Mouse (Mus musculus) neutrophil, adult 5-6 weeks (primary cell): ENCODE data around the gene Jmjd8. TPM values are rescaled to one million over a fixed set of nuclear protein-coding genes. Genes with fewer than 3 reads are reported as not detected.
A peak's percentile ranks its signal among the peaks of the same experiment; 100 is the strongest.

Experiments
- ATAC-seq: fragments of 151-379, 151-347 bp; 2 replicates; pipeline ENCODE4 v1.8.0; 2017; ENCODE audit warnings: mild to moderate bottlenecking, moderate TSS enrichment; ENCODE audit not compliant: insufficient number of reproducible peaks, poor library complexity, low FRiP score, severe bottlenecking; ENCODE audit errors: extremely low read depth
- total RNA-seq: library from RNA; stranded (forward); fragments of 200-1000 nt; gene quantifications from 2 replicates; pipeline ENCODE4 v1.2.3, GENCODE M21; 2017

Jmjd8 gene
- total RNA-seq, 1 experiment from 2014 or later, result 10.9 TPM

DNA sequence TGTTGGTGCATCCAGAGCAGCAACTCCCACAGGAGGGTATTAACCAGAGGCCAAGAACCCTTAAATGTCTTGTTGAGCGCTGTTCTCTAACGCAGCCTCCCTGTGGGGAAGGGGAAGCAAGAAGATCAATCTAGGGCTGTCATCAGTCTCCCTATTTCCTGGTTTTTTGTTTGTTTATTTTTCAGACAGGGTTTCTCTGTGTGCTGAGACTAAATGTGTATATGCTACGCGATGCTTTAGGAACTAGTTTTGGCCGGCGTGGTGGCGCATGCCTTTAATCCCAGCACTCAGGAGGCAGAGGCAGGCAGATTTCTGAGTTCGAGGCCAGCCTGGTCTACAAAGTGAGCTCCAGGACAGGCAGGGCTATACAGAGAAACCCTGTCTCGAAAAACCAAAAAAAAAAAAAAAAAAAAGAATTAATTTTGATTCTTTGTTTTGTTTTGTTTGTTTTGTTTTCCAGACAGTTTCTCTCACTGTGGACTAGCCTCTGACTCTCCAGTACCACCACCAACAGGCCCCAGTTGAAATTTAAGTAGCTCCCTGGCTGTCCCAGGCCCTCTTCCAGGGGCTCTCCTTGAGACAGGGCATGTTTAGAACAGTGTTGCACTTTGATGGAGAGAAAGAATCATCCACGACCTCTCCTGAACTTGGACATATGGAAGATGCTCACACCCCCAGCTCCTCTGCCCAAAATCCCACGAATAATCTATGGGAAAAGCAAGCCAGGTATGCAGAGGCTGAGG, 44.9 kb downstream of the Jmjd8 start:
- no peak for ATAC-seq

DNA sequence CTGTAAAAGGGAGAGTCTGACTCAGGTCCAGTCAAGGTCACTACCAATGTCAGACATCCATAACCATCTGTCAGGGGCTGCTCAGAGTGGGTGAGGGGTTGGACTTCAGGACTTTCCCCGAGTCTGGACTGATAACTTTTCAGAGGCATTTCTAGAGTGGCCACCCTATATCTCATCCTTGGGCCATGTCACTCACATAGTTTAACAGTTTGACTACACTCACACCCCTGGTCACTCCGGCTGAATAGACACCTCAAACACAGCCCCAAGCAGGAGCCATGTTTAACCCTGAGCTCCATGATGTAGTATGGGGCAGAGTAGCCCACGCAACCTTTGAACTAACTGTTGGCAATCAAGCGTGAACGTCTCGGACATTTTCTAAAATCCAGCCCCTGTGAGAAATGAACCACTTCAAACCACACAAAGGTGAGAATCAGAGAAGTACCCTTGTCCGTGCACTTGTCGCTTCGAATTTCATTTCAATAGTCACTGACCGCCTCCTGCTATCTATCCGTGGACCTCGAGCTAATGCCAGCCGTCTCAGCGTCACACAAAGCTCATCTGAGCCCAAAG, 45.6 kb downstream of the Jmjd8 start:
- ATAC-seq, result no peak

DNA sequence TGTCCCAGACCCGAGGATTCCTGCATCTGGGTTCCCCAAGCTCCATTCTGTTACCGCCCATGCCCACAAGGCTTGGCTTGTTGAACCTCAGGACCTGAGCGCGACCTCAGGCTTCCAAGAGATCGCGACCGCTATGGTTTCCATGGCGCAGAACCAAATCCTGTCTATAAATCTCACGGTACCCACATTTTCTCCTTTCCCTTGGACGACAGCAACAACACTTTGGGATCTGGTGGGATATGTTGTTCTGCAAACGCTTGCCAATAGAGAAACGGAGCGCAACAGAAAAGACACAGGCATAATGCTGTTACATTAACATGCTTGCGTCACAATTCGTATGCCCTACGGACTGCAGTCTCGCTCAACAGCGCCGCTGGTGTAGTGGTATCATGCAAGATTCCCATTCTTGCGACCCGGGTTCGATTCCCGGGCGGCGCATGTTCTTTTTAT, 46.1 kb downstream of the Jmjd8 start, which contains the start of gene Mettl26:
Mettl26 (plus strand) TSS at position 354 of the 450 bp plus-strand sequence.
- peak; percentile 63 for ATAC-seq

DNA sequence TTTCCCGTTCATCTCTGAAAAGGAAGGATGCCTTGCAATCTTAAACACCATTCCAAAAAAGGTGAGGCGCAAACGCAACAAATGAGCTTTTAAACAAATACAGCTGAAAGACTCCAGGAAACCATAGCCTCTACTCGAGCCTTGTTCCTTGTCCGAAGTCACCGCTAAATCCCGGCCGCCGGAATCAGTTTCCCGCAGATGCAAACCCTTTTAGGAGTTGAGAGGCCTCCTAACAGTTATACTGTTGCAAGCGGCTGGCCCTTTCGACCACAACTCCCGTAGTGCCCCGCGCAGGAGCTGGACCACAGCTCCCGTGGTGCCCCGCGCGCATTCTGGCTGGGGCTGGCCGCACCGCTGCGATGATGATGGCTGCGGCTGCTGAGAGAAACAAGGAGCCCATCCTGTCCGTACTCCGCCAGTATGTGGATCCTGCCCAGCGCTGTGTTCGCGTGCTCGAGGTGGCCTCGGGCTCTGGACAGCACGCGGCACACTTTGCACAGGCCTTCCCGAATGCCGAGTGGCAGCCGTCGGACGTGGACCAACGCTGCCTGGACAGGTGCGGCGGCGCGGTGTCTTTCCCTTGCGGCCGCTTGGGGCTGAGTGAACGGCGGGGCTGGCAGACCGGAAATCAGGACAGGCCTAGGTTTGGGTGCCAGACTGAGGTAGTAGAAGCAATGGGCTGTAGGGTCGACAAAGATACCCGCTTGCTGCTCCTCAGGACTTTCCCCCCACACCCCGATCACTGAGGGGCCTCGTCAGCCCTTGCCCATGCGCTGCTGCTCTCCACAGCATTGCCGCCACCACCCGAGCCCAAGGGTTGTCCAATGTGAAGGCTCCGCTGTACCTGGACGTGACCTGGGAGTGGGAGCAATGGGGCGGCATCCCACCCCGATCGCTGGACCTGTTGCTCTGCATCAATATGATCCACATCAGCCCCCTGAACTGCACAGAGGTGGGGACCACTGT, 46.8 kb downstream of the Jmjd8 start:
- peak; percentile 54 for ATAC-seq

DNA sequence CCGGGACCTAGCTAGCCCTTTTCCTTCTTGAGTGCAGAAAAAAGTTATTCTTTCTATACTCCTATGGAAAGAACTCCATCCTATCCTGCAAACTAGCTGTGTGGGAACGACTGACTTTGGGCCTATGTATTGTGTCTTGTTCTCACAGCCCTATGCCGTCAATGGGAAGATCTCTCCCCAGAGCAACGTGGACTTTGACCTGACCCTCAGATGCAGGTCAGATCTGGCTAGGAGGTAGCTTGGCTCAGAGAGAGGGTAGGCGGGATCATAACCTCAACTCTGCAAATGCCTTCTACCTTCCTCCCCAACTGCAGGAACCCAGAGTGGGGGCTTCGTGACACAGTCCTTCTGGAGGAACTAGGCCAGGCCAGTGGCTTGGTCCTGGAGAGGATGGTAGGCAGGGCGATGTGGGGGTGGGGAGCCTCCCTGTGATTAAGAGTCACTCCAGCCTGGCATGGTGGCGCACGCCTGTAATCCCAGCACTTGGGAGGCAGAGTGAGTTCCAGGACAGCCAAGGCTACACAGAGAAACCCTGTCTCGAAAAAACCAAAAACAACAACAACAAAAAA, 47.8 kb downstream of the Jmjd8 start:
- no peak for ATAC-seq

DNA sequence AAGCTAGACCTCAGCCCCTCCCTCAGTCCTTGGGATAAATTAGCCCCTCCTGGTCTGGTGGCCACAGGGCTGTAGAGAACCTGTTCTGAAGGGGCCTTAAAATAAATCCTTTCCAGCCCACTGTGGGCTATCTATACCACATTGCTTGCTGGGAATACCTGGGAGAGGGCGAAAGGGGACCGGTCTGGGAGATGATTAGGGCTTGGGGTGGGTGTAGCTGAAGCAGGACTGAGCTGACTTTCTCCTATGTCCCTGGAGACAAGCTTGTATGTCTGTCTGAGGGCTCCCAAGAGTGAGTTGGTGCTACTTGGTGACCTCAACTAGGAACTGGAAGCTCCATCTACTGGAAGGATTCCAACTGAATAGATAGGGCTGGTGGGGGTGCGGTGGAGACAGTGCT, 48.4 kb downstream of the Jmjd8 start:
- no peak for ATAC-seq

DNA sequence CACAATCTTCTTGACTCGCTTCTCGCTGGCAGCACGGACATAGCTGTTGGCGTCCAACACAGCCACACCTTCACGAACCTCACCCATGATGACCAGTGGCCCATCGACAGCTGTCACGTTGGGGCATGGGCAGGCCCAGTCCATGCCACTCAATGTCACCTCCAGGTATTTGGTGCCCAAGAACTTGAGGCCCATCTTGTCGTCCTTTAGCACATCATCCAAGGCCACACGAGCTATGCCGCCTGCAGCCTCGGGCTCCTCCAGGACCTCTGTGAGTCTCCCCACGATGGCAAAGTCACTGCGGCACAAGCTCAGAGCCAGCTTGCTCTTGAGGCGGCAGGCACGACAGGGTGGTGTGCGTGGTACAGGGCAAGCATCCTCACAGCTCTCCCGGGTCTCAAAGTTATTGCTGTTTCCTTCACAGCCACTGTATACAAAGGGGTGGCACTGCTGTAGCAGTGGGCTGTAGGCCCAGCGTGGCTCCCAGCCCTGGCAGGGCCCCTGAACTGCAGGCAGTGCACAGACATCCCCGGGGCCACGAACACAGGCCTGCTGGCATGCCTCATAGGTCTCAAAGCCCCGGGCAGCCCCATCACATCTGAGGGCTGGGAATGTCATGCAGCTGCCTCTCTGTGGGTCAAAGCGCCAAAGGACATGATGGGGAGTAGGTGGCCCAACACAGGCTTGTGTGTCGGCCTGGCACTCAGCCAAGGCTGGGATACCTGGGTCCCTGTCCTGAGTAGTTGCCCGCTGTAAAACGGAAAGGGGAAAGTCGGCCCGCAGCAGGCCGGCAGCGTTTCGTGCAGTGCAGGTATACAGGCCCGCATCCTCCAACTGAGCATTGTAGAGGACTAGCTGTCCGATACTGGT, 49.3 kb downstream of the Jmjd8 start:
- ATAC-seq, result no peak

DNA sequence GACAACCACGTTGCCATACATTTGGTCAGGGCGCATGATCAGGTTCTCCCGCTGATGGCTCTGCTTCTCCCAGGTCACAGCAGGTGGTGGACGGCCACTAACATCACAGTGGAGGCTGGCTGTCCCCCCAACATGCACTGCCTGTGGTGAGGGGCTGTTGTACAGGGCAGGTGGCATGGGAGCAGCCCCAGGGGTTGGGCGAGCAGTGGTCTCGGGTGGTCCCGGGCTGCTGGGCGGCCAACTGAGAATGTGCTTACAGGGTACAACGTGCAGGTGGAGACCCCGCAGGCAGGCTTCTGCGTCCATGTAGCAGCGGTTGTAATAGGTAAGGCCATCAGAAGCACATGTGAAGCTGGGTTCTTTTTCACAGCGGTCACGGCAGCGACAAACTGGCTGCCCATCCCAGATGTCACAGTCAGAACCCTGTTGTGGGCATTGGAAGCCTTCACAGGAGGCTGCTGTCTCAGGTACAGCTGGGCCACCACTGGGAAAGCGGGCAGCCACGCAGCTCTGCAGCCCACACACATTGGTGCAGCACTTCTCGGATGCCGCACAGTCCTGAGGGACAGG, 50.0 kb downstream of the Jmjd8 start:
- ATAC-seq, result no peak

DNA sequence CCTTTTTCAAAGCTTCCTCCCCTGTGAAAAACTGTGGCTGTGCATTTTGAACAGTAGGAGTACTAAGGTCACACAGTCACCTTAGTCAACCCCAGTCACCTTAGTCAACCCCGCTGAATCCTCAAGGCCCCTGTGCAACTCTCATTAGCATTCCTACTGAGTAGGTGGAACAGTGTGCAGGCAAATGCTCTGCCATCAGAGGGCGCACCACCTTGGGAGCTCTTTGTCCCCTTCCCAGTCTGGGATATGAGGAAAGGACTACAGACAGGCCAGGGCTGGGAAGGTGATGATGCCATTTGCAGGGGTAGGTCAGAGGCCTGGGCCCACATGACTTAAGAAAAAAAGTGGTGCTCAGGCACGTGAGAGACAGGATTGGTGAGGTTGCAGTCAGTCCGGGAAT, 50.6 kb downstream of the Jmjd8 start:
- no peak for ATAC-seq

DNA sequence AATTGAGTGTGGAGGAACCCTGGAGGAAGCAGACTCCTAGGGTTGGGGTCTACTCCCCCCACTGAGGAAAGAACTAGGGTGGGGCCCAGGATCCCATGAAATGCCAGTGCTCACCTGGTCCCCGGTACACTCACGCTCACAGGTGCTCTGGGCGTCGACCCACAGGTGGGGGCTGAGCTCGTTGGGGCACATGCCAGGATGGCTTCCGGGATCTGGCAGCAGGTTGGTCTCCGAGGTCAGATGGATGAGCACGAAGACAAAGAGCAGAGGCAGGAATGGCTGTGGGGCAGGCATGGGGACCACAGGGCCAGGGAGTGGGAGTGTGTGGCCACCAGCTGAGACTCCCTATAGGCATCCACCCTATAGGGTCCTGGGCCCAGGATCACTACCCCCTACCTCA, 51.1 kb downstream of the Jmjd8 start:
- no peak for ATAC-seq

DNA sequence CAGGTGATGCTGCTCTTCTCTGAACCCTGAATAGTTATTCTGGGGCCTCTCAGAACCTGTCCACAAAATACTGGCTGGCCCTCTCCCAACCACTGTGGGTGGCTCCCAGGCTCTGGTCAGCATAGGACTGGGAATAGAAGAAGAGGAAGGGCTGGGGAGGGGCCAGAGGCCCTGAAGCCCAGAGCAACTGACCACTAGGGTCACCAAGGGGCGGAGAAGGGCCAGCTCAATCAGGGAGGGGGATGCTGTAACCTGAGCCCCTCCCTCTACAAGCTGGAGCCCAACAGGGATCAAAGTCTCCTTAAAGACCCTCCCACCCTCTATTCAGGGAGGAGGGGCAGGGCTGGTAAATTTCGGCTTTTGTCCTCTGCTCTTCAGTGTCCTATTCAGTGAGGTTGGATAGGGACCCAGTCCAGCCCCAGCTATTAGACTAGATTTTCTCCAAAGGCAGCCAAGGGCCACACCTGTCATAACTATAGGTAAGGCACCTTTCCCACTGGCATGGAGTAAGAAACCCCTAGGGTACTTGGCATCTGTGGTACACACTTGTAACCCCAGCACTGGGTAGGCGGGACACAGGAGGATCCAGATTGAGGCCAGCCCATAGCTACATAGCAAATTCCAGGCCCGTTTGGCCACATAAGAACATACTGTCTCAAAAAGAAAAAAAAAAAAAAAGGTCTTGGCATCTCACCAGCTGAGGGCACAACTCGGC, 51.7 kb downstream of the Jmjd8 start, which contains the start of gene Wfikkn1:
Wfikkn1 (minus strand) TSS at position 663 of the 715 bp plus-strand sequence.
- ATAC-seq, result no peak

DNA sequence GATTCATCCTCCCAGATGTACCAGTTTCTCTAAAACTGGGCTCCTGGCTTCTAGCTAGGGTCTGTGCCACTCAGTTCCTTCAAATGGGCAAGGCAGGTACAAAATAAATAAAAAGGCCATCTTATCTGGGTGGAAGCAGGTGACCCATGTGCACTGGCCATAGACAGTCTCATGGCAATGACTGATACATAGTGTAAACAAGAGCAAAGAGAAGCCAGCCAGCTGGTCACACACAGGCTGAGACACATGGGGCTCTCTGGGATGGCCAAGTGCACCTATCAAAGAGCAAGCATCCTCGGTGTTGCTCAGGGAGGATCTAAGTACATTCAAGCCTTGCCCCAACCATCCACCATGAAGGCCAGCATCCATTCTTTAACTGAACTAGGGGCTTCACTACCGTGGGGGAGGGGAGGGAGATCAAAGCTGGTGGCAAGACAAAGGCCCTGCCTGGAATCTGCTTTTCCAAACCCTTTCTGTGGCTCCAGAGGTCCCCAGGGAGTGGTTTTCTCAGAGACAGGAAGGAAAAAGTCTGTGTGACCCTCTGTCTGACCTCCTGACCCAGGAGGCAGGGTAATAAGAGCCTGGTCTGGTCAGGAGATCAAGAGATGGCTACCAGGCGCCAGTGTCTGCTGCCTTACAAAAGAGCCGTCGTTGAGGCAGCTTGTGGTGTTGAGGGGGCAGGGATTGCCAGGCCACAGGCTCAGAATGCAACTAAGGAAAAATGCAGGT, 52.4 kb downstream of the Jmjd8 start:
- ATAC-seq, result no peak

Other genes with a start within 250 kb of the Jmjd8 start
- gene Lmf1, start 249.8 kb upstream of the Jmjd8 start, total RNA-seq, result 10.9 and 11.8 TPM in 2 replicates
- gene Gng13, start 111.7 kb upstream of the Jmjd8 start, total RNA-seq, result not detected in 2 replicates
- 1.5 and 2.3 TPM in 2 replicates for gene Chtf18, start 101.4 kb upstream of the Jmjd8 start, total RNA-seq
- 1.7 and 2.2 TPM in 2 replicates for gene Rpusd1, start 101.2 kb upstream of the Jmjd8 start, total RNA-seq
- gene Mslnl, start 92.8 kb upstream of the Jmjd8 start, total RNA-seq, result not detected in 2 replicates
- gene Msln, start 74.5 kb upstream of the Jmjd8 start, total RNA-seq, result 1.6 TPM in 1 of 2 replicates, not detected in the other
- gene Narfl, start 55.1 kb upstream of the Jmjd8 start, total RNA-seq, result 36.2 and 41.3 TPM in 2 replicates
- gene Haghl, start 43.2 kb upstream of the Jmjd8 start, total RNA-seq, result 21.5 and 24.7 TPM in 2 replicates
- gene Ccdc78, start 42.3 kb upstream of the Jmjd8 start, total RNA-seq, result 0.25 TPM in 1 of 2 replicates, not detected in the other
- gene Fam173a, start 36.0 kb upstream of the Jmjd8 start, total RNA-seq, result 23.6 and 33.3 TPM in 2 replicates
- not detected in 2 replicates for gene AC134908.4, start 33.2 kb upstream of the Jmjd8 start, total RNA-seq
- 3.5 and 4.4 TPM in 2 replicates for gene Metrn, start 31.7 kb upstream of the Jmjd8 start, total RNA-seq
- not detected in 2 replicates for gene Fbxl16, start 19.8 kb upstream of the Jmjd8 start, total RNA-seq
- 12.9 and 13.4 TPM in 2 replicates for gene Wdr24, start 5.2 kb upstream of the Jmjd8 start, total RNA-seq
- 74.8 and 79.7 TPM in 2 replicates for gene Stub1, start 4.5 kb downstream of the Jmjd8 start, total RNA-seq
- gene Rhbdl1, start 8.4 kb downstream of the Jmjd8 start, total RNA-seq, result 1.5 TPM in 1 of 2 replicates, not detected in the other
- gene Gm20683, start 12.9 kb downstream of the Jmjd8 start, total RNA-seq, result 3.4 and 5.6 TPM in 2 replicates
- gene Rhot2, start 16.0 kb downstream of the Jmjd8 start, total RNA-seq, result 34.6 and 37.0 TPM in 2 replicates
- 7.4 and 8.4 TPM in 2 replicates for gene Wdr90, start 32.6 kb downstream of the Jmjd8 start, total RNA-seq
- 1.2 TPM in 1 of 2 replicates, not detected in the other for gene Mcrip2, start 39.9 kb downstream of the Jmjd8 start, total RNA-seq
- gene Mettl26, start 46.2 kb downstream of the Jmjd8 start, total RNA-seq, result 5.8 and 7.1 TPM in 2 replicates
- 2.0 and 3.0 TPM in 2 replicates for gene Wfikkn1, start 52.0 kb downstream of the Jmjd8 start, total RNA-seq
- 6.5 and 7.8 TPM in 2 replicates for gene Rab40c, start 90.9 kb downstream of the Jmjd8 start, total RNA-seq
- gene Pigq, start 116.1 kb downstream of the Jmjd8 start, total RNA-seq, result 23.3 and 28.6 TPM in 2 replicates
- gene Nhlrc4, start 116.1 kb downstream of the Jmjd8 start, total RNA-seq, result not detected in 2 replicates
- not detected in 2 replicates for gene A930017K11Rik, start 123.7 kb downstream of the Jmjd8 start, total RNA-seq
- 9.2 and 10.2 TPM in 2 replicates for gene Capn15, start 156.9 kb downstream of the Jmjd8 start, total RNA-seq
- gene Rab11fip3, start 240.7 kb downstream of the Jmjd8 start, total RNA-seq, result 2.8 and 3.7 TPM in 2 replicates